Mouse (Mus musculus): ENCODE results near the gene Tinagl1.

- TF ChIP-seq CTCF (IDR thresholded peaks at IDR 0.05; ENCODE audit: low read depth, low read length): no peak
- TF ChIP-seq POLR2A (IDR thresholded peaks at IDR 0.05; ENCODE audit: borderline replicate concordance, low read depth, low read length): no peak
Observed at GRCm38 (mm10) chr4:130124110-130124509, 50.8 kb downstream of the Tinagl1 start.
